Mouse (Mus musculus) kidney, postnatal 10 days (tissue): Measurements from ENCODE around the gene Glmp.
"Not testable (repeated sequence)": the region's sequence is repeated elsewhere in the genome, so short reads cannot be mapped to it uniquely, and the experiment has no call there.

Experiments used
- DNase-seq: peaks from one replicate; pipeline ENCODE4 v3.0.0; 2021; ENCODE audit warnings: mixed read lengths

Glmp gene

GRCm38 (mm10) chr3:88378599-88378998, 53.8 kb downstream of the Glmp start, which contains the start of gene Bglap2:
Bglap2 (minus strand) TSS chr3:88378699.
- DNase-seq = not testable (repeated sequence)
